Mouse (Mus musculus): ENCODE data around the gene Frmd8.

The Frmd8 gene

DNA sequence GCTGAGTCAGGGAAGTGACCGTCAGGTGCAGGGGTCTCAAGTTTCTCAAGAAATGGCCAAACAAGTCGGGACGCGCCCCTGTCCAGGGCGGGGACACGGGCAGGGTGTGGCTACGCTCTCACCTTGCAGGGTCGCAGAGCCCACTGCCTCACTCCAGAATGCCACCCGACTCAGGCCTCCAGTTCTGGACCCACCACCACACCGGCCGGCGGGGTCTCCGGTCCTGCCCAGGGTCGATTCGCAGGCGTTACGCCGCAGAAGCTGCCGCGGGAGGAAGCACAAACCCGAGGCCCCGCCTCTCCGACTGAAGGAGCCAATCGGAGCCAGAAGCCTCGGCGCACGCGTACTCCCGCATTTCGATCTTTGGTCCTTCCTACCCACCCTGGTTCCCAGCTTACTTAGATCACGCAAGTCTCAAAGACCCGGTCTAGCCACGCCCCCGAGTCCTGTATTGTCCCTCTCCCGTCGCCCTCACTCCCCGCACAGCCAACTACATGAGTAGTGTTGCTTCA, at the start of gene Frmd8:
Frmd8 (minus strand) TSS at position 306 of the 512 bp plus-strand sequence.
- peak; percentile 93 for DNase-seq (ENCODE audit: low read depth)

DNA sequence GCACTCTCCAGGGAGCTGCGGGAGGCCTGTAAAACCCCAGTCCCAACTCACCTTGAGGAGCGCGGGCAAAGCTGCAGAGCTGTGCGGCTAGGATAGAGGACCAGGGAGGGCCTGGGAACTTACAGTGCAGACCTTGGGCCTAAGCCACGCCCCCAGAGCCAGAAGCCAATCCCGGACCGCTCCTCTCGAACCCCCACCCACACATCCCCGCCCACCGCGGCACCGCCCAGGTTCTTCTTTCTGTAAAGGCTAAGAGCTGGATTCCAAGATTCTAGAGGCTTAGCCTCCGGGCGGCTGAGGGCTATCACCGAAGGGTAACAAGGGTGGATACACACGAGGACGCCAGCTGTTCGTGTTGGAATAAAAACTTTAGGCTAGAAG, 49.6 kb upstream of the Frmd8 start, which contains the start of gene Cdc42ep2:
Cdc42ep2 (minus strand) TSS at position 104 of the 381 bp plus-strand sequence.
- peak; percentile 94 for DNase-seq (ENCODE audit: low read depth)

DNA sequence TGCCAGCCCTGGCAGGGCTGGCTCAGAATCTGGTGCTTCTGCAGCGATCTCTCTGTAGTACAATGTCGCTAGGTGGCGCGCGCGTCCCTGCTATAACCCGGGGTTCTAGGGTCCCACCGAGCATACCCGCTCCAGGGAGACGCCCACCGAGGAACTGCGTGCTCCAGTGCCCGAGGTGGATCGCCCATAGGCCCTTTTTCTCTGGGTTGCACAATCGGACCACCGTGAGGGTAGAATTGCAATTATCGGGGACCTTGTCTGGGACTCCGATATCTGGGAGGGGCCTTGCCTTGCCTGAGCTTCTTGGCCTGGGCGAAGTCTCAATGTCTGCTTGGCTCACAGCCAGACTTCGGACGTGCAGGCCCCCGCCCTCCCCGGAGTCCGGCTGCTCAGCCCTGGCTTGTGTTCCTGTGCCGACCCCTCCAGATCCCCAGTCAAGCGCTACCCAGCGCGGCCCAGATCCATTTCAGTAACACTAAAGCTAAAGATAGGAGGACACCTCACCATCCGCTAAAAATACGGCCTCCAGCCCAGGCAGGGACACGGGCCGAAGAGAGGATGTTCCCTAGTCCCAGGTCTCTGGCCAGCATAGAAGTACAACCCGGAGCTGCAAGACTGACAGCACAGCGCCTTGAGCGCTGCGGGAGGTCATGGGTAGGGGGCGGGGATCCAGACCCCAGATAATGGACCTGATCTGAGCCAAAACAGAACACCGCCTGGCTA, 49.1 kb upstream of the Frmd8 start:
- DNase-seq (ENCODE audit: low read depth): peak; percentile 86

DNA sequence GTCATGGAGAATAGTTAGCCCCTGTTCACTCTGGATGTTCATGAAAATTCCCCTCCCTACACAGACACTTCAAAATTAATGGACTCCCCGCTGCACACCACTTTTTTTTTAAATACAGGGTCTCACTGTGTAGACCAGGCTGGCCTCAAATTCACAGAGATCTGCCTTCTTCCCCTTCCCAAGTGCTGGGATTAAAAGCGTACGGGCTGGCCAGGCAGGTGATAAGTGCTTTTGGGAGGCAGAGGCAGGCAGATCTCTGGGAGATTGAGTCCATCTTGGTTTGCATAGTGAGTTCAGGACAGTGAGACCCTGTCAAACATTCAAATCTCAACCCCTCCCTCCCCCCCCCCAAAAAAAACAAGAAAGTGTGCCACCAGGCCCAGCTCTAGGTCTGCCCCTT, 47.9 kb upstream of the Frmd8 start:
- DNase-seq (ENCODE audit: low read depth): no peak

- no peak for DNase-seq (ENCODE audit: low read depth)
Measured at GRCm38 (mm10) chr19:5922119-5922942, 47.3 kb upstream of the Frmd8 start.

DNA sequence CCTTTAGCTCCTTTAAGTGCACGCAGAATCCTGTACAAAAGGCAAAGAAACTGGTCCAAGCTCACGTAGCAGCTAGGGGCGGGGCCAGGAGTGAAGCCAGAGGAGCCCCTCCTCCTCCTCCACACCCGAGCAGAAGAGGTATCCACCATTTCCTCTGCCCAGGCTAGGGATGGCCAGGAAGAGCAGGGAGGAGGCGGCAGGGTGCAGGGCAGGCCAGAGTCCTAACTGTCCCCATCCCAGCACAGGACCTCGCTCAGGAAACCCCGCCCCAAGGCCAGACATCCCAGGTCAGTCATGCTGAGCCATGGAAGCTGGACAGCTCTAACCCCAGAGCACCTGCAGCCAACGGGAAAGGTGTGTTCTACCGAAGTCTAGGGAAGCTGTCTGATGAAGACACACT, 46.6 kb upstream of the Frmd8 start:
- DNase-seq (ENCODE audit: low read depth): no peak

GRCm38 (mm10) chr19:5913007-5913719, 38.1 kb upstream of the Frmd8 start, which contains the start of gene Dpf2:
Gene Dpf2 (minus strand): TSS chr19:5913010.
- DNase-seq (ENCODE audit: low read depth): no peak

DNA sequence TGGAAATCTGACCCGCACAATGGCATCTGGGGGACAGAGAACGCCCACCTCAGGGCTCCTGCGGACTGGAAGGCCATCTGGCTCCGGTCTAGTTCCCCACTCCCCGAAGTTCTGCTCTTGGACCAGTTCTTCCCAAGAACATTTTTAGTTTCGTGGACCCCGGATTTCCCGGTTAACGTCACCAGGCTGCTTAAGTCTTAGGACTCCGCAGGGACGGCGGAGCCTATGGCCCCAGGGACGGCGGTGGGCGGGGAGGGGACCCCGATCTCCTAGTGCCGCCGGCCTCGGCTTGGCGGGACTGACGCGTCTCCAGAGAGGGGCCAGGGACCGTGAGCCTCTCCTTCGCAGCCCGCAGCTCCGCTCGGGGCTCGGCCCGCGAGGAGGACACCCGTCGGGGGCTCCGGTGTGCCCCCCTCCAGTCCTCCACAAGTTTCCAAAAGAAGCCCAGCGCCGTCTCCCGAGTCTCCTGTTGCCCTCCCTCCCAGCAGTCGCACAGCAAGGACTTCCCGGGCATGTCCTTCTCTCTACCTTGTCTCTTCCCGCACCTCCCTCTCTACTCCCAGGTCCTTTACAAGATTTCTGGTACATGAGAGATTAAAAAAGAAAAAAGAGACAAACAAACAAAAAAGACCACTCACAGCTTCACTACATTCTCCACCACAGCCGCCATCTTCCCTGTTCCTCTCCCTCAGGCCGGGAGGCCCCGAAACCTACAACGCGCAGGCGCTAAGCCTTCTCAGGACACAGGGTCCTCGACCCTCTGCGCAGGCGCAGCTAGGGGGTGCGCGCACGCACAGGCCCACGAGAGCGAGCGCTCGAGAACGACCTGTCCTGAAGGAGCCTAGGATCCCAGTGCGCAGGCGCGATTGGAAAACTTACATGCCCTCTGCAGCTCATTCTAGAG, 37.3 kb upstream of the Frmd8 start:
- DNase-seq (ENCODE audit: low read depth): peak; percentile 100

DNA sequence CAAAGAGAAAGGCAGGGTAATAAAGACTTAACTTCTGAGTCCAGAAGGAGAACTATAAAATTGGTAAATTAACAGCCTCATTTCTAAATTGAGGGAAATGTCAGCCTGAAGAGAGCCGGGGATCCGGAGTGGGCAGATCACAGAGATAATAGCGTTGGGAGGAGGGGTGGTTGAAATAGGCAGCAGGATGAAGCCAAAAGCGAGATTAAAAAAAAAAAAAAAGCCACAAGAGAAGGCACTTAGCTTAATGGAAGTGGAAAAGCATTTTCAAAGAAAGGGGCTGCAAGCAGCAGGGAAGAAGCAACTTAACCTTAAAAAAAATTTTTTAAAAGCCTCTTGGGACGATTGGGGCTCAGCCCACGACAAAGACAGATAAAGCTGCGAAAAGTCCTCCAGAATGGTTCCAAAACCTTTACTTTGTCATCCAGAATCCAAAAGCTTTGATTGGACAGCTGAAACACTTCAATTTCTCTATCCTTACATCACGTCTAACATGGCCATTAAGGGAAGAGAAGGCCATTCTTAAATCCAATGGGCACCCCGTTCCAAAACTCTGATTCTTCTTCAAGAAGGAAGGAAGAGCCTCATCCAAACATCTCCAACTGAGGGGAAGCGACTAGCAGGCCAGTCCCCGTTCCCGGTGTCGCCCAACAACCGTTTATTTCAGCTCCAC, 36.5 kb upstream of the Frmd8 start:
- no peak for DNase-seq (ENCODE audit: low read depth)

GRCm38 (mm10) chr19:5910221-5910620, 35.1 kb upstream of the Frmd8 start:
- DNase-seq (ENCODE audit: low read depth): no peak

DNA sequence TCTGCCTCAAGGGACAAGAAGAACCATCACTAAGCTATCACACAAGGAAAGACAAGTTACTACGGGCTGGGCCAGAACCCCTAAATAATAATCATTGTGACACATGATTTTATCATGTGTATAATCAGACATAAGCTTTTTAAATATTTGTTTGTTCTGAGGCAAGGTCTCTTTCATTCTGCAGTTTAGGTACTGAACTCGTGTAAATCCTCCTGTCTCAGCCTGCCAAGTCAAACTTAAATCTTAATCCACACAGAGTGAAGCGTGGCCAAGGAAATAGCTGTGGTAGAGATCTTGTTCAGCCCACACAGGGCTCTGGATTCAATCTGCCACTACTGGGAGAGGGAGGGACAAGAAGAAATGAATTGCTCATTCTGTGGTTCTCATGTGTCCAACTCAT, 32.2 kb upstream of the Frmd8 start:
- no peak for DNase-seq (ENCODE audit: low read depth)

DNA sequence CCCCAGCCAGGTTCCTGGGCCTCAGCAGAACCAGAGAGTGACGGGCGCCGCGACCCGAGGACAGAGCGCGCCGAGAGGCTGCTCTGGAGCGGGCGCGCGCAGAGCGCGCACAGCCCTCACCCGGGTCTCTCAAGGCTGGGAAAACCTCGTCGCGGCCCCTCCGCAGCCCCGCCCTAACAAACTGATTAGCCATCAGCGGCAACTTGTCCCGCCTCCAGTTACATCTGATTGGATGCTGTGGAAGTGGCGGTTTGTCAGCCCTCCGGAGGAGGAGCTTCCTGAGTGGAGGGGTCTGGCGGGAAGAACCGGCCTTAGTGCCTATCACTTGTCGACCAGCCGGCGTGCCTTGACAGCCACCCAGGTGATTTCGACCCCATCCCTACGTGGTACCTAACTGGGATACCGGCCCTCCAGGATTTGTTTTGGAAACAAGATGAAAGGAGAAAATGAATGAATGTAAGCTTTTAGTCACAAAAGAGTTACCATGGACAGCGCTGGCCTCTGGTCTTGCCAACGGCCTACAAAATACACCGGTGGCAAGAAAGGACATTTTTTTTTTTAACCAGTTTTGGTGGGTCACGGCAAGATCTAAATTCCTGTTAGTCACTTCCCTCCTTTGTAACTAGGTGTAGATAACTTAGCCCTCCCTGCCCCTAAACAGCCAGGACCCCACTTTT, 19.1 kb upstream of the Frmd8 start, which contains the start of gene Tigd3:
Tigd3 (minus strand) TSS at position 148 of the 677 bp plus-strand sequence.
- peak; percentile 91 for DNase-seq (ENCODE audit: low read depth)

- DNase-seq (ENCODE audit: low read depth): no peak
Measured at GRCm38 (mm10) chr19:5893282-5894001, 18.4 kb upstream of the Frmd8 start.

DNA sequence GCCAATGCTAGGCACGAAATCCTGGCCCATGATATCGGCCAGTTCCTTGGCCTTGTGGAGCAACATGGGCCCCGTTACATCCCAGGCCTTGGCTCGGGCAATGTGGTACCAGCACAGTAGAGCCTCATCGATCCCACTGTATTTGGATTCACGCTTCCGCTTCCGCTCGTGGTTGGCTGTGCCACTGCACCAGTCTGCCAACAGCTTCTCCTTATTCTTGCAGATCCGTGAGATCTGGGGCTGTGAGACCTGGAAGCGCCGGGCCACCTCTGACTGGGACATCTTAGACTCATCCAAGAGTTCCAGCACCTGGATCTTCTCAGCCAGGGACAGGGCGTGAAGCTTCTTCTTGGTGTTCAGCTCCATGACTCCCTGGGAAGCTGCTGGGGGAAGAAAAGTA, 17.7 kb upstream of the Frmd8 start:
- DNase-seq (ENCODE audit: low read depth): no peak

DNA sequence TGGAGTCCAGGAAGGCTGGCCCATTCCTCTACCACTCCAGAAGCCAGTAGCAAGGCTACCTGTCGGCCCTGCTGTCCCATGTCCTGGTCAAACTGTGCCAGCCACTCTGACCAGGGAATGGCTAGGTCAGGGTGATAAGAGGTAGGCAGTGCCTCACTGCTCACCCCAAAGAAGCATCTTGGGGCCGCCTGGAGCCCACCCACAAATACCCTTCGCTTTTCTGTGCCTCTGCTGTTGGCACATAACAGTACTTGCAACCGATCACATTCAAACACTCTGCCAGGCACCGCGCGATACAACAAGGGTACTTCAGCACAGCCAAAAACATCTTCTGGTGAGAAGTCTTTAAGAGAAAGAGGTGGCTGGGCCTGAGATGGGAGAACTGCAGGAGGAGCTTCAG, 17.2 kb upstream of the Frmd8 start:
- DNase-seq (ENCODE audit: low read depth): no peak

GRCm38 (mm10) chr19:5891521-5892258, 16.6 kb upstream of the Frmd8 start:
- no peak for DNase-seq (ENCODE audit: low read depth)

GRCm38 (mm10) chr19:5889211-5889610, 14.1 kb upstream of the Frmd8 start:
- no peak for DNase-seq (ENCODE audit: low read depth)

- DNase-seq (ENCODE audit: low read depth): no peak
Measured at GRCm38 (mm10) chr19:5887234-5887815, 12.3 kb upstream of the Frmd8 start.

Data from c-Kit-positive CD71-negative TER-119-negative erythroid progenitor cells, embryonic 14.5 days (primary cell).